Mouse (Mus musculus) forebrain, embryonic 11.5 days (tissue): Measurements from ENCODE around the gene Hand1. TPM values are rescaled to one million over a fixed set of nuclear protein-coding genes. Genes with fewer than 3 reads are reported as not detected.
"Not testable (repeated sequence)": the region's sequence is repeated elsewhere in the genome, so short reads cannot be mapped to it uniquely, and the experiment has no call there.

Experiments used
- ATAC-seq: fragments of 200-750 bp; cut with Nextera tagmentation; replicated peaks from 2 replicates; pipeline ENCODE4 v1.8.0; 2017; ENCODE audit warnings: moderate TSS enrichment; ENCODE audit not compliant: low FRiP score
- DNase-seq: peaks from one replicate; pipeline ENCODE4 v3.0.0-alpha.2; 2017; ENCODE audit warnings: low spot score
- H3K27ac ChIP-seq: fragments of 300-500 bp; sonication (generic); 2 replicates; pipeline ENCODE4 v1.5.1; 2014; ENCODE audit warnings: low read depth, low read length
- H3K27me3 ChIP-seq: fragments of 300-500 bp; sonication (generic); 2 replicates; pipeline ENCODE4 v1.6.1; 2014; ENCODE audit warnings: mild to moderate bottlenecking, low read length, mixed read lengths; ENCODE audit not compliant: control insufficient read depth, insufficient read depth
- H3K36me3 ChIP-seq: fragments of 300-500 bp; sonication (generic); 2 replicates; pipeline ENCODE4 v1.6.1; 2014; ENCODE audit warnings: mild to moderate bottlenecking, low read length, moderate library complexity, mixed read lengths; ENCODE audit not compliant: control insufficient read depth, insufficient read depth
- H3K4me1 ChIP-seq: fragments of 300-500 bp; sonication (generic); replicated peaks from 2 replicates; pipeline ENCODE4 v1.6.1; 2014; ENCODE audit warnings: low read length, mixed read lengths; ENCODE audit not compliant: control insufficient read depth, insufficient read depth
- H3K4me2 ChIP-seq: fragments of 300-500 bp; sonication (generic); 2 replicates; pipeline ENCODE4 v1.6.1; 2014; ENCODE audit warnings: low read depth, mild to moderate bottlenecking, low read length, moderate library complexity, mixed read lengths; ENCODE audit not compliant: severe bottlenecking
- H3K4me3 ChIP-seq: fragments of 300-500 bp; sonication (generic); 2 replicates; pipeline ENCODE4 v1.5.1; 2014; ENCODE audit warnings: low read depth, low read length
- H3K9ac ChIP-seq: fragments of 300-500 bp; sonication (generic); 2 replicates; pipeline ENCODE4 v1.6.1; 2014; ENCODE audit warnings: low read length
- H3K9me3 ChIP-seq: fragments of 300-500 bp; sonication (generic); 2 replicates; pipeline ENCODE4 v1.6.1; 2016; ENCODE audit warnings: low read length, mixed read lengths; ENCODE audit not compliant: control insufficient read depth
- WGBS: fragments of 180-500 bp; shearing (Covaris S2); extraction: QIAGEN DNeasy Blood & Tissue Kit; methylation state at CpG from one replicate; pipeline ENCODE4 v1.1.7; 2014; 5-methylcytosine and 5-hydroxymethylcytosine counted together
- polyA plus RNA-seq: library from polyadenylated mRNA; unstranded; fragments of >200 nt; fragmentation: Nextera tagmentation; extraction: Ambion mirVana; gene quantifications from 2 replicates; pipeline ENCODE4 v1.2.1, GENCODE M21; 2014

The Hand1 gene
- polyA plus RNA-seq, 1 experiment from 2014 or later: not detected

- peaks cover 14% of the 10 kb centered on the region; the same call in 1 of the 2 replicates for H3K4me1 ChIP-seq
- DNase-seq (peak; percentile 63), ATAC-seq (no peak)
- 7% methylated on average over 17 of the region's 17 CpGs for WGBS
- no peak overlapping the region for H3K4me2 ChIP-seq
- H3K36me3 ChIP-seq: no peaks in the 10 kb centered on the region
- H3K4me3 ChIP-seq: no peak overlapping the region
- no peaks in the 10 kb centered on the region for H3K9me3 ChIP-seq
- no peak overlapping the region for H3K27ac ChIP-seq
- peaks cover 89% of the 10 kb centered on the region for H3K27me3 ChIP-seq
- H3K9ac ChIP-seq: no peak overlapping the region
These were observed 2.5 kb downstream of the Hand1 start for GRCm38 (mm10) chr11:57829871-57830775.

DNA sequence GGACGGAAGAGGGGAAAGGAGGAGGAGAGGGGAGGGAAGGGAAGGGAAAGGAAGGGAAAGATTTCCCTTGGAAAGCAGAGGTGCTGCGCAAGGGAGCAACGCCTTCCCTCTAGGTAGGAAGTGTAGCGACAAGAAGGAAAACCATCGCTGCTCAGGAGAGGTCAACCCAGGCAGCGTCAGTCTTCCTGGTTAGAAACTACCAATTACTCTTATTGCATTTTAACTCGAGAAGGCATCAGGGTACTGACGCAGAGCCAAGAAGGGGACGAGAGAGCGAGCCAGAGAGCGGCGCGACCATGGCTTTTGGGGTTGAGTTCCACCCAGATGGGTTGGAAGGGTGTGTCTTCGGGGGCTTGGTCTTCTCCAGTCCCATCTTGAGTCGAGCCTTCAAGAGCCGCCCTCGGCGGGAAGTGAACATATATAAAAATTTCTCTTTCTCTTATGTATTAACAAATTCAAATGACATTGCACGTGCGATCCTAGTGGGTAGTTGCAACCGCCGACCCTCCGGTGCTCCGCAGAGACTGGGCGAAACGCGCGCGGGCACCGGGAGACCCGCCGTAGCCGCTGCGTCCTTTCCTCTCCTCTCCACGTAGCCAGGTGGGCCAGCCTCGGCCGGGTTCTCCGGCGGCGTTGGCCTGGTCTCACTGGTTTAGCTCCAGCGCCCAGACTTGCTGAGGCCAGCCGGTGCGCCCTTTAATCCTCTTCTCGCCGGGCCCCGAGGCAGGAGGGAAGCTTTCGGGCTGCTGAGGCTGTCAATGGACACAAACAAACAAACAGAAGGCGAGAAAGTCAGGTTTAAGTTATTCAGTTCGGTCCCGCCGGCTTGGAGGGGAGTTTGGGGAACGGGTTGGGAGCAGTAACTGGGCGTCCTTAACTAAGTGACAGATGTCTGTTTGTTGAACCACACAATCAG, 3.4 kb downstream of the Hand1 start:
- H3K27ac ChIP-seq: no peak overlapping the region
- H3K4me3 ChIP-seq: no peak overlapping the region
- peak overlapping the region; percentile 8; the same call in 1 of the 2 replicates for H3K4me2 ChIP-seq
- H3K27me3 ChIP-seq: peaks cover 81% of the 10 kb centered on the region
- no peak overlapping the region for H3K9ac ChIP-seq
- H3K4me1 ChIP-seq: peaks cover 14% of the 10 kb centered on the region; the same call in 1 of the 2 replicates
- ATAC-seq (no peak), DNase-seq (peak; percentile 66)
- WGBS: under 1% methylated on average over 53 of the region's 53 CpGs
- no peaks in the 10 kb centered on the region for H3K9me3 ChIP-seq
- no peaks in the 10 kb centered on the region for H3K36me3 ChIP-seq

DNA sequence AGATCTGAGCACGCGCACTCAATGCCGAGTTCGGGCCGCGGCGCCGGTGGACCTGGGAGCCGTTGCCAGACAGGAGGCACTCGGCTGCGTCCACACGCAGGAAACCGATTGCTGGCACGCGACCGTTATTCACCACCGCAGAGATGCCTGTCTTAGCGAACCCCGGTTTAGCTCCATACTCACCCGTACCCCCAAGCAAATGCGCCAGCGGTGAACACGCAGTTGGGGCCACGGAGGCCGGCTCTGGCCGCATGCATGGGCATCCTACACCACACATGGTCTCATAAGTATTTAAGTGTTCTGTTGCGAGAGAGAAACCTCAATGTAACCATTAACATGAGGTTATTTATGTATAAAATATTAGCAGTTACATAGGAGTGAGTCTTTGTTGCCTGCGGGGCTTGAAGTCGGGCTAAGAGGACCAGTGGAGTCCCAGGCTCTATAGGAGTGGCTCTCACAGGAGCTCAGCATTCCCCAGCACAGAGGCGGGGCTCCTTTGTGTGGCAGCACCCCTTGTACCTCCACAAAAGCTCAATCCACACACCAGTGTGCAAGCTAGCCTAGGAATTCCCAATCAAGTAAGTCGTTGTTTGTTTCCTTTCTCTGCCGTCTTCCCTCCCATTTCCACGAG, 4.6 kb downstream of the Hand1 start:
- Histone ChIP-seq H3K27me3 (peaks cover 70% of the 10 kb centered on the region), H3K36me3 (no peaks in the 10 kb centered on the region), H3K27ac (no peak overlapping the region), H3K4me3 (peak overlapping the region; percentile 27), H3K9me3 (no peaks in the 10 kb centered on the region), H3K9ac (peak overlapping the region; percentile 44), H3K4me1 (peaks cover 14% of the 10 kb centered on the region; the same call in 1 of the 2 replicates), H3K4me2 (peak overlapping the region; percentile 67)
- WGBS: under 1% methylated on average over 33 of the region's 33 CpGs
- peak; percentile 72 for DNase-seq
- ATAC-seq: 0 out of 2 replicates have a peak, but pooled peaks have one; percentile 34

- Histone ChIP-seq H3K36me3 (no peaks in the 10 kb centered on the region), H3K27me3 (peaks cover 62% of the 10 kb centered on the region), H3K4me3 (peak overlapping the region; percentile 27), H3K4me1 (peaks cover 14% of the 10 kb centered on the region; the same call in 1 of the 2 replicates), H3K9ac (peak overlapping the region; percentile 44), H3K27ac (no peak overlapping the region), H3K9me3 (no peaks in the 10 kb centered on the region), H3K4me2 (peak overlapping the region; percentile 67)
- peak; percentile 80 for DNase-seq
- WGBS: 1% methylated on average over 40 of the region's 41 CpGs
- peak; percentile 53; the same call in 1 of the 2 replicates for ATAC-seq
These were observed 5.3 kb downstream of the Hand1 start for GRCm38 (mm10) chr11:57827048-57827914.

DNA sequence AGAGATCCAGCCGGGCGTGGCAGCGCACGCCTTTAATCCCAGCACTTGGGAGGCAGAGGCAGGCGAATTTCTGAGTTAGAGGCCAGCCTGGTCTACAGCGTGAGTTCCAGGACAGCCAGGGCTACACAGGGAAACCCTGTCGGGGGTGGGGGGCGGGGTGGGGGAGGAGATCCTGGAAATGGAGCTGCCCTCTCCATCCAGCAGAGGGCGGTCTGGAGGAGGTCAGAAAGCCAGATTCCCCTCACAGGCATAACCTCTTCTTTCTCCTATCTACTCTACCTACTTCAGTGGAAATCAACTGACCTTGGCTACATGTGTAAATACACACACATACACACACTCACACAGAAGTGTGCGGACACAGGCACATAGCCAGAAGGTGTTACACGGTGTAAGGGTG, 7.4 kb downstream of the Hand1 start:
- Histone ChIP-seq H3K4me1 (peaks cover 14% of the 10 kb centered on the region; the same call in 1 of the 2 replicates), H3K27me3 (peaks cover 42% of the 10 kb centered on the region)
- H3K27ac ChIP-seq, DNase-seq, H3K9ac ChIP-seq, ATAC-seq, H3K36me3 ChIP-seq, H3K9me3 ChIP-seq, H3K4me3 ChIP-seq, H3K4me2 ChIP-seq: not testable (repeated sequence)
- 36% methylated on average over 11 of the region's 11 CpGs for WGBS

- Histone ChIP-seq H3K4me2 (no peak overlapping the region), H3K9ac (no peak overlapping the region), H3K27ac (no peak overlapping the region), H3K36me3 (no peaks in the 10 kb centered on the region), H3K9me3 (no peaks in the 10 kb centered on the region), H3K27me3 (peaks cover 27% of the 10 kb centered on the region), H3K4me3 (no peak overlapping the region), H3K4me1 (peaks cover 8% of the 10 kb centered on the region; the same call in 1 of the 2 replicates)
- DNase-seq: no peak
- ATAC-seq: no peak
- 74% methylated on average over 7 of the region's 7 CpGs for WGBS
These were observed 8.9 kb downstream of the Hand1 start for GRCm38 (mm10) chr11:57823714-57824113.

GRCm38 (mm10) chr11:57823159-57823558, 9.5 kb downstream of the Hand1 start:
- H3K4me3 ChIP-seq, H3K36me3 ChIP-seq, ATAC-seq, H3K9ac ChIP-seq, H3K4me2 ChIP-seq, H3K27ac ChIP-seq, H3K4me1 ChIP-seq, H3K9me3 ChIP-seq, DNase-seq: not testable (repeated sequence)
- H3K27me3 ChIP-seq: peaks cover 22% of the 10 kb centered on the region
- 91% methylated on average over 2 of the region's 2 CpGs for WGBS
